17 mouse cellular contexts compared by ENCODE assay signal in the genomic region with DNA sequence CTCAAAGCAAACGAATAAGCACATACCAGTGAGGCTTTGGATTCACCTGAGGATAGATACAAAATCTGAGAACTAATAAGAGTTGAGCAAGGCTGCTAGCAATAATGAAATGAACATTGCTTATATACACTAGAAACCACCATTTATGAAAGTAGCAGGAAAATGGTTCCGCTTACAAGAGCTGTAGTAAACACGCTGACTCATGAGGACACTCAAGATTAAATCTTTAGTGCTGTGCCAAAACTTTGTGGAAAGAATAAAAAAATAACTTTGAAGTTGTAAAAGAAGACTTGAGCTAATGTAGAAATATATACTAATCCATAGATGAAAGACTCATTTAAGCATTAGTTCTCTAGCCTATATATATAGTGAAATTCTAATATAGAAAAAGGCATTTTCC. TPM values are rescaled to one million over a fixed set of nuclear protein-coding genes. Genes with fewer than 3 reads are reported as not detected.
DNase-seq lines count a peak whose midpoint lies in the region; ATAC-seq lines count a peak whose summit lies in the region.
"Had no signal": no experiment of that assay in that cellular context is flagged by ENCODE, and none has a peak within 500 bp of the region (broad histone marks: within the 10 kb centered on the region; RNA-seq: fewer than 3 reads in every experiment).

No protein-coding gene starts in this region.

- H3K9me3 ChIP-seq in heart, embryonic 16.5 days (replicated peaks; ENCODE audit: control insufficient read depth, low read length) = no peaks in the 10 kb centered on the region
- H3K9me3 ChIP-seq in lung, embryonic 16.5 days (ENCODE audit: control insufficient read depth, low read length) = no peaks in the 10 kb centered on the region
- H3K9me3 ChIP-seq: embryonic facial prominence, embryonic 13.5 days; forebrain, embryonic 15.5 days; heart, embryonic 12.5 days; liver, embryonic 12.5 days had no signal

- H3K4me2 ChIP-seq in heart, embryonic 16.5 days (ENCODE audit: low read depth, low read length) = no peak overlapping the region
- no peak overlapping the region for H3K4me2 ChIP-seq in lung, embryonic 16.5 days (ENCODE audit: low read depth, low read length)
- H3K4me2 ChIP-seq: embryonic facial prominence, embryonic 13.5 days; forebrain, embryonic 15.5 days; heart, embryonic 12.5 days; liver, embryonic 12.5 days; midbrain, embryonic 11.5 days had no signal

- H3K27me3 ChIP-seq in heart, embryonic 16.5 days (ENCODE audit: control insufficient read depth, insufficient read depth, low read length) = no peaks in the 10 kb centered on the region
- H3K27me3 ChIP-seq in lung, embryonic 16.5 days (ENCODE audit: control insufficient read depth, insufficient read depth, low read depth, low read length) = no peaks in the 10 kb centered on the region
- H3K27me3 ChIP-seq: embryonic facial prominence, embryonic 13.5 days; forebrain, embryonic 15.5 days; heart, embryonic 12.5 days; liver, embryonic 12.5 days had no signal

- no peak for ATAC-seq in heart, embryonic 16.5 days (replicated peaks; ENCODE audit: extremely low read depth, insufficient read depth, low FRiP score)
- peak; percentile 38; the same call in 1 of the 2 replicates for ATAC-seq in lung, embryonic 16.5 days (ENCODE audit: low read depth)
- ATAC-seq in megakaryocyte progenitor cell, adult 5-6 weeks (replicated peaks; ENCODE audit: poor library complexity) = peak; percentile 69
- ATAC-seq: forebrain, embryonic 15.5 days; liver, embryonic 12.5 days had no signal

- H3K4me3 ChIP-seq in heart, embryonic 16.5 days (ENCODE audit: low read length) = no peak overlapping the region
- no peak overlapping the region for H3K4me3 ChIP-seq in lung, embryonic 16.5 days (ENCODE audit: low read length)
- H3K4me3 ChIP-seq: embryonic facial prominence, embryonic 13.5 days; forebrain, embryonic 15.5 days; heart, embryonic 12.5 days; liver, embryonic 12.5 days had no signal

- H3K4me1 ChIP-seq in heart, embryonic 16.5 days (ENCODE audit: control insufficient read depth, insufficient read depth, low read length) = peaks cover 13% of the 10 kb centered on the region
- H3K4me1 ChIP-seq in lung, embryonic 16.5 days (replicated peaks; ENCODE audit: control insufficient read depth, insufficient read depth, low read length) = peaks cover 19% of the 10 kb centered on the region

- 63% methylated on average over 3 of the region's 3 CpGs for WGBS in heart, embryonic 16.5 days
- 36% methylated on average over 3 of the region's 3 CpGs for WGBS in lung, embryonic 16.5 days

- H3K9ac ChIP-seq in heart, embryonic 16.5 days (ENCODE audit: low read length) = no peak overlapping the region
- no peak overlapping the region for H3K9ac ChIP-seq in lung, embryonic 16.5 days (ENCODE audit: low read length)
- H3K9ac ChIP-seq: embryonic facial prominence, embryonic 13.5 days; forebrain, embryonic 15.5 days; heart, embryonic 12.5 days; liver, embryonic 12.5 days had no signal

- no peak for DNase-seq in heart, postnatal 25 days (ENCODE audit: low spot score)
- no peak for DNase-seq in lung, postnatal 36 days
- DNase-seq in NIH3T3 (ENCODE audit: low read depth) = peak; percentile 27
- no peak for DNase-seq in right cerebral cortex, postnatal 4 days
- DNase-seq in T-cell, adult 2 months (ENCODE audit: low spot score) = no peak
- DNase-seq: cerebellum, adult 8-10 months; gastrocnemius, postnatal 25 days; lung, postnatal 10 days; thymus, postnatal 25 days had no signal

- 0 out of 2 replicates have a peak overlapping the region, but pooled peaks have one; percentile 10 for H3K27ac ChIP-seq in heart, embryonic 16.5 days (ENCODE audit: low read length)
- peak overlapping the region; percentile 74 for H3K27ac ChIP-seq in lung, embryonic 16.5 days (ENCODE audit: low read length)
- H3K27ac ChIP-seq: embryonic facial prominence, embryonic 13.5 days; forebrain, embryonic 15.5 days; liver, embryonic 12.5 days had no signal

- intact Hi-C loops in heart, postnatal 25 days (cut with DNase I) = no loop called here

- peaks cover 3% of the 10 kb centered on the region for H3K36me3 ChIP-seq in heart, embryonic 16.5 days (ENCODE audit: control insufficient read depth, insufficient read depth)
- H3K36me3 ChIP-seq in lung, embryonic 16.5 days (ENCODE audit: control insufficient read depth, insufficient read depth, low read length) = no peaks in the 10 kb centered on the region
- H3K36me3 ChIP-seq: embryonic facial prominence, embryonic 13.5 days; forebrain, embryonic 15.5 days; heart, embryonic 12.5 days; liver, embryonic 12.5 days had no signal

RNA-seq across cellular contexts. Expression of gene Fchsd2, which starts 35.1 kb away (rescaled TPM):
- polyA plus RNA-seq in heart, embryonic 16.5 days (2015; fragmentation: Nextera tagmentation; extraction: Ambion mirVana) = 15.1 and 16.4 TPM in 2 replicates
- 10 to 100 TPM; 20.1 to 29.1 TPM for total RNA-seq in heart, postnatal 25 days (2021)
- polyA plus RNA-seq in lung, embryonic 16.5 days (2015; fragmentation: Nextera tagmentation; extraction: Ambion mirVana) = 21.8 and 22.3 TPM in 2 replicates
- total RNA-seq in megakaryocyte progenitor cell, adult 5-6 weeks (2015) = 48.3 and 62.8 TPM in 2 replicates
- total RNA-seq in megakaryocyte progenitor cell, adult 5-6 weeks (2017) = 27.1 and 50.4 TPM in 2 replicates
